Mouse (Mus musculus): ENCODE results near the gene Set. TPM values are rescaled to one million over a fixed set of nuclear protein-coding genes. Genes with fewer than 3 reads are reported as not detected.

Set gene
- polyA plus RNA-seq, 1 experiment, result 118 TPM

DNA sequence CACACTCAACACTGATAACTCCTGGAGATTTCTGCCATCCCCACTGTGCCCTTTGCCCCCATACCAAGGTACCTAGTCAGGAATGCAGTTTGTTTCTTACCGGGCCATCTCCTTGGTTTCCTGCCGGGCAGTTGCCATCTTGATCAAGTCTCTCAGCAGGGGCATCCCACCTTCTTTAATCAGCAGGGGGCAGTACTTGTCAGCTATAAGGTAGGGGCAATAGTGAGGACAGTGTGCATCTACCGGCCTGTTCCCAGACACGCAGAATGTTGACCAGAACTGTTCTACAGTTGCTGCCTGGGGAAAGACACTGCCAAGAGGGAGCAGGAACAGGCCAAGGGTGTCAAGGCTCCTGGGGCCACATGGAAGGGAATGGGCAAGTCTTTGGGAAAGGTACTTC, 43.0 kb downstream of the Set start:
- no peaks in the 10 kb centered on the region for H3K27me3 ChIP-seq (ENCODE audit: control insufficient read depth, insufficient read depth, insufficient read length)
- peaks cover 2% of the 10 kb centered on the region for H3K79me2 ChIP-seq (ENCODE audit: control insufficient read depth, insufficient read depth)
- no peak for TF ChIP-seq USF1 (IDR thresholded peaks at IDR 0.05; ENCODE audit: low read depth)
- TF ChIP-seq E2F4 (IDR thresholded peaks at IDR 0.05; ENCODE audit: insufficient read depth), result no peak
- TF ChIP-seq MYOG (IDR thresholded peaks at IDR 0.05; ENCODE audit: control insufficient read depth in 1 of 3, insufficient read depth in 1 of 3, insufficient read length in 2 of 3, low read depth in 2 of 3), result no peak
- no peak for TF ChIP-seq TCF3 (IDR thresholded peaks at IDR 0.05; ENCODE audit: insufficient read length, low read depth)
- no peak for TF ChIP-seq CEBPB (IDR thresholded peaks at IDR 0.05; ENCODE audit: insufficient read depth, poor library complexity, severe bottlenecking)
- no peak for TF ChIP-seq MYOD1 (IDR thresholded peaks at IDR 0.05; ENCODE audit: control insufficient read depth in 1 of 3, insufficient read length in 2 of 3, low read depth in 2 of 3)
- no peak for TF ChIP-seq SRF (IDR thresholded peaks at IDR 0.05; ENCODE audit: control insufficient read depth, insufficient read length, low read depth)
- no peak for TF ChIP-seq POLR2AphosphoS2 (IDR thresholded peaks at IDR 0.05; ENCODE audit: insufficient read length, low read depth)
- no peaks in the 10 kb centered on the region for H3K36me3 ChIP-seq (ENCODE audit: control insufficient read depth, insufficient read depth)
- no peak overlapping the region for H3K4me3 ChIP-seq
- no peak overlapping the region for H3ac ChIP-seq (ENCODE audit: control insufficient read depth, insufficient read length)
- no peak overlapping the region for H3K4me2 ChIP-seq (ENCODE audit: low read depth)

DNA sequence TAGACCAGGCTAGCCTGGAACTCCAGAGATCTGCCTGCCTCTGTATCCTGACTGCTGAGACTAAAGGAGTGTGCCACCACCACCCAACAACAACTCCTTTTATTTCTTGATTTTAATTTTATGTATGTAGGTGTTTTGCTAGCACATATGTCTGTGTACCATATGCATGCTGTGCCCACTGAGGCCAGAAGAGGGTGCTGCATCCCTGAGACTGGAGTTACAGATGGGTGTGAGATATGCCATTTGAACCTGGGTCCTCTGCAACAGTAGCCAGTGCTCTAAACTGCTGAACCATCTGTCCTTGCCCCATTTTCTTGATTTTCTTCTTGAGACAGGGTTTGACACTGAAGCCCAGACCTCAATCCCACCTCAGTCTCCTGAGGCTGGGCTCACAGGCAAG, 49.2 kb downstream of the Set start:
- H3K4me2 ChIP-seq (ENCODE audit: low read depth), result no peak overlapping the region
- H3K36me3 ChIP-seq (ENCODE audit: control insufficient read depth, insufficient read depth), result no peaks in the 10 kb centered on the region
- H3K4me3 ChIP-seq, result no peak overlapping the region
- no peak overlapping the region for H3ac ChIP-seq (ENCODE audit: control insufficient read depth, insufficient read length)
- H3K79me2 ChIP-seq (ENCODE audit: control insufficient read depth, insufficient read depth), result no peaks in the 10 kb centered on the region
- no peaks in the 10 kb centered on the region for H3K27me3 ChIP-seq (ENCODE audit: control insufficient read depth, insufficient read depth, insufficient read length)
- no peak for TF ChIP-seq SRF (IDR thresholded peaks at IDR 0.05; ENCODE audit: control insufficient read depth, insufficient read length, low read depth)
- TF ChIP-seq CEBPB (IDR thresholded peaks at IDR 0.05; ENCODE audit: insufficient read depth, poor library complexity, severe bottlenecking), result no peak
- no peak for TF ChIP-seq MYOD1 (IDR thresholded peaks at IDR 0.05; ENCODE audit: control insufficient read depth in 1 of 3, insufficient read length in 2 of 3, low read depth in 2 of 3)
- no peak for TF ChIP-seq MAX (IDR thresholded peaks at IDR 0.05; ENCODE audit: low read depth)
- no peak for TF ChIP-seq USF1 (IDR thresholded peaks at IDR 0.05; ENCODE audit: low read depth)
- TF ChIP-seq MYOG (IDR thresholded peaks at IDR 0.05; ENCODE audit: control insufficient read depth in 1 of 3, insufficient read depth in 1 of 3, insufficient read length in 2 of 3, low read depth in 2 of 3), result no peak
- no peak for TF ChIP-seq REST (IDR thresholded peaks at IDR 0.05; ENCODE audit: insufficient read depth, insufficient read length)
- TF ChIP-seq E2F4 (IDR thresholded peaks at IDR 0.05; ENCODE audit: insufficient read depth), result no peak
- no peak for TF ChIP-seq TCF12 (IDR thresholded peaks at IDR 0.05; ENCODE audit: insufficient read depth, poor library complexity, severe bottlenecking)
- no peak for TF ChIP-seq POLR2A (IDR thresholded peaks at IDR 0.05; ENCODE audit: insufficient read length, low read depth)
- TF ChIP-seq POLR2AphosphoS2 (IDR thresholded peaks at IDR 0.05; ENCODE audit: insufficient read length, low read depth), result no peak
- no peak for TF ChIP-seq TCF3 (IDR thresholded peaks at IDR 0.05; ENCODE audit: insufficient read length, low read depth)

GRCm38 (mm10) chr2:30107646-30108045, 50.5 kb downstream of the Set start:
- no peak overlapping the region for H3K4me3 ChIP-seq
- H3K79me2 ChIP-seq (ENCODE audit: control insufficient read depth, insufficient read depth), result no peaks in the 10 kb centered on the region
- no peak overlapping the region for H3ac ChIP-seq (ENCODE audit: control insufficient read depth, insufficient read length)
- H3K36me3 ChIP-seq (ENCODE audit: control insufficient read depth, insufficient read depth), result no peaks in the 10 kb centered on the region
- no peaks in the 10 kb centered on the region for H3K27me3 ChIP-seq (ENCODE audit: control insufficient read depth, insufficient read depth, insufficient read length)
- no peak for TF ChIP-seq POLR2AphosphoS2 (IDR thresholded peaks at IDR 0.05; ENCODE audit: insufficient read length, low read depth)
- TF ChIP-seq E2F4 (IDR thresholded peaks at IDR 0.05; ENCODE audit: insufficient read depth), result no peak
- H3K4me2 ChIP-seq (ENCODE audit: low read depth), result no peak overlapping the region

GRCm38 (mm10) chr2:30108260-30108659, 51.1 kb downstream of the Set start:
- H3K4me2 ChIP-seq (ENCODE audit: low read depth), result no peak overlapping the region
- no peak overlapping the region for H3ac ChIP-seq (ENCODE audit: control insufficient read depth, insufficient read length)
- H3K36me3 ChIP-seq (ENCODE audit: control insufficient read depth, insufficient read depth), result no peaks in the 10 kb centered on the region
- H3K79me2 ChIP-seq (ENCODE audit: control insufficient read depth, insufficient read depth), result no peaks in the 10 kb centered on the region
- H3K27me3 ChIP-seq (ENCODE audit: control insufficient read depth, insufficient read depth, insufficient read length), result no peaks in the 10 kb centered on the region
- H3K4me3 ChIP-seq, result no peak overlapping the region
- TF ChIP-seq MAX (IDR thresholded peaks at IDR 0.05; ENCODE audit: low read depth), result no peak
- TF ChIP-seq CEBPB (IDR thresholded peaks at IDR 0.05; ENCODE audit: insufficient read depth, poor library complexity, severe bottlenecking), result no peak
- TF ChIP-seq USF1 (IDR thresholded peaks at IDR 0.05; ENCODE audit: low read depth), result no peak
- TF ChIP-seq TCF12 (IDR thresholded peaks at IDR 0.05; ENCODE audit: insufficient read depth, poor library complexity, severe bottlenecking), result no peak
- TF ChIP-seq POLR2AphosphoS2 (IDR thresholded peaks at IDR 0.05; ENCODE audit: insufficient read length, low read depth), result no peak
- no peak for TF ChIP-seq TCF3 (IDR thresholded peaks at IDR 0.05; ENCODE audit: insufficient read length, low read depth)
- no peak for TF ChIP-seq MYOG (IDR thresholded peaks at IDR 0.05; ENCODE audit: control insufficient read depth in 1 of 3, insufficient read depth in 1 of 3, insufficient read length in 2 of 3, low read depth in 2 of 3)
- no peak for TF ChIP-seq SRF (IDR thresholded peaks at IDR 0.05; ENCODE audit: control insufficient read depth, insufficient read length, low read depth)
- no peak for TF ChIP-seq E2F4 (IDR thresholded peaks at IDR 0.05; ENCODE audit: insufficient read depth)
- no peak for TF ChIP-seq POLR2A (IDR thresholded peaks at IDR 0.05; ENCODE audit: insufficient read length, low read depth)
- no peak for TF ChIP-seq REST (IDR thresholded peaks at IDR 0.05; ENCODE audit: insufficient read depth, insufficient read length)
- TF ChIP-seq MYOD1 (IDR thresholded peaks at IDR 0.05; ENCODE audit: control insufficient read depth in 1 of 3, insufficient read length in 2 of 3, low read depth in 2 of 3), result no peak

DNA sequence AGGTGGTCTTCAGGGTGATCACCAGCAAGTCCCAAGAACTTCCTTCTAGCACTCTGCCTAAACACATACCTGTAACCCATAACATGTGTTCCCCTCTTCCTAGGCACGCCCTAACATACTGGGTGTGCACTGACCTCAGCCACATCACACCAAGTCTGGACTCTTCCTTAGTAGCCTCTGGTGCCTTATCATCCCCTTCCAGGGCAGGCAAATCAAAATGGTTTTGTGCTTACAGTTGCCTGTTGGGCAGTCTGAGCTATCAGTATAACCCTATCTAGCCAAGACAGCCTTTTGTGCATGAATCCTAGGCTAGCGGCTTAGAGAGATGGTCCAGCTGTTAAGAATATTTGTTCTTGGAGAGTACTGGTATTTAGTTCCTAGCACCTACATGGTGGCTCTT, 54.3 kb downstream of the Set start:
- Histone ChIP-seq H3K79me2 (ENCODE audit: control insufficient read depth, insufficient read depth) (no peaks in the 10 kb centered on the region), H3K27me3 (ENCODE audit: control insufficient read depth, insufficient read depth, insufficient read length) (no peaks in the 10 kb centered on the region), H3K36me3 (ENCODE audit: control insufficient read depth, insufficient read depth) (no peaks in the 10 kb centered on the region), H3K4me3 (no peak overlapping the region), H3K4me2 (ENCODE audit: low read depth) (no peak overlapping the region), H3ac (ENCODE audit: control insufficient read depth, insufficient read length) (no peak overlapping the region)
- TF ChIP-seq USF1 (IDR thresholded peaks at IDR 0.05; ENCODE audit: low read depth) (no peak), MAX (IDR thresholded peaks at IDR 0.05; ENCODE audit: low read depth) (no peak), TCF3 (IDR thresholded peaks at IDR 0.05; ENCODE audit: insufficient read length, low read depth) (no peak), TCF12 (IDR thresholded peaks at IDR 0.05; ENCODE audit: insufficient read depth, poor library complexity, severe bottlenecking) (no peak), MYOD1 (IDR thresholded peaks at IDR 0.05; ENCODE audit: control insufficient read depth in 1 of 3, insufficient read length in 2 of 3, low read depth in 2 of 3) (no peak), E2F4 (IDR thresholded peaks at IDR 0.05; ENCODE audit: insufficient read depth) (no peak), POLR2A (IDR thresholded peaks at IDR 0.05; ENCODE audit: insufficient read length, low read depth) (no peak), REST (IDR thresholded peaks at IDR 0.05; ENCODE audit: insufficient read depth, insufficient read length) (no peak), CEBPB (IDR thresholded peaks at IDR 0.05; ENCODE audit: insufficient read depth, poor library complexity, severe bottlenecking) (no peak)
